Mouse (Mus musculus): ENCODE measurements at regions not wholly inside any gene's neighbourhood (a gene's known extent, or its start where the extent isn't known, plus 50 kb on each side); places are given as distances from the start of the nearest gene placed in this dataset.
A peak's percentile ranks its signal among the peaks of the same experiment; 100 is the strongest.

GRCm38 (mm10) chr3:156082268-156082667 is 479.3 kb upstream of the Negr1 start:
- TF ChIP-seq POLR2A (IDR thresholded peaks at IDR 0.05; ENCODE audit: borderline replicate concordance, extremely low read depth, insufficient read depth, insufficient read length, poor library complexity, severe bottlenecking) = no peak
- TF ChIP-seq CTCF (IDR thresholded peaks at IDR 0.05; ENCODE audit: borderline replicate concordance, extremely low read depth, insufficient read depth, insufficient read length) = peak; percentile 17; the same call in 1 of the 2 replicates
